Mouse (Mus musculus) thymus, adult 2 months (tissue): ENCODE data around the gene Pla2g15.

Experiments used
- CTCF ChIP-seq: fragments of 200-500 bp; IDR thresholded peaks from 2 replicates; pipeline ENCODE4 v1.5.1; 2012; ENCODE audit warnings: mild to moderate bottlenecking, control low read depth, low read length, moderate library complexity, borderline replicate concordance; ENCODE audit not compliant: control insufficient read depth, poor library complexity, insufficient read depth; ENCODE audit errors: extremely low read depth
- POLR2A ChIP-seq: fragments of 200-500 bp; IDR thresholded peaks from 2 replicates; pipeline ENCODE4 v1.6.1; 2012; ENCODE audit warnings: mild to moderate bottlenecking, low read length, control low read depth, moderate library complexity; ENCODE audit not compliant: control insufficient read depth, poor library complexity, insufficient read depth; ENCODE audit errors: extremely low read depth

GRCm38 (mm10) chr8:106193162-106193561, 43.0 kb downstream of the Pla2g15 start:
- TF ChIP-seq CTCF (no peak), POLR2A (no peak)
